Mouse (Mus musculus): Measurements from ENCODE around the gene Filip1. TPM values are rescaled to one million over a fixed set of nuclear protein-coding genes. Genes with fewer than 3 reads are reported as not detected.

Filip1 gene
- polyA plus RNA-seq, 1 experiment from 2014 or later: 11.1 TPM

DNA sequence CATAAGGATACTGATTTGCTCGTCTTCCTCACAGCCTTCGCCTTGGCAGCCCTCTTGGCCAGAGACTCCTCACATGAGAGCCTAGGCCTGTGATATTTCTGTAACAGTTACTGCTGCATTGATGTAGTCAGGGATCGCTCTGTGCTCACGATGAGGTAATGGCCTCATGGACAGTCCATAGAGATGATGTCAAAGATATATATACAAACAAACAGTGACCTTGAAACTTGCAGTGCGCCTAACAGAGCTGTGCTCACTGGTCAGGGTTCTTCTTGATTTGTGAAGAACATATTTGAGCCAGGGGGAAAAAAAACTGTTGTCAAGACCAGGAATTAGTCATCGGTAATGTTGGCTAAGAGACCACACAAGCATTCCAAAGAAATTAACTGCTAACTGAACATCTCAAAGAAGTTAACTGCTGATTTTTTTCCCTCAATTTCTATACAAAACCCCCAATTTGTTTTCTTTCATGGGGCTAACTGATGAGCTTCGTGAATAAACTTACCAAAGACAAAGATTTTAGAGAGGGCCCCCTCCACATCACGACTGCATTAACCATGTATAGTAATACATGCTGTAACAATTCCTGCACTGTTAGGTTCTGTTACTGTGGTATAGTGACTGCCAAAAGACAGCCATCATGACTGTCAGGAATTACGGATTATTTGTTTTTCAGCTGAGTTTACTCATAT, 86.0 kb downstream of the Filip1 start:
- no peak overlapping the region for H3K4me3 ChIP-seq (replicated peaks; ENCODE audit: low read length)
- H3K27me3 ChIP-seq (ENCODE audit: control insufficient read depth, insufficient read depth, low read length): no peaks in the 10 kb centered on the region
- peak; percentile 60; the same call in 1 of the 2 replicates for ATAC-seq (ENCODE audit: insufficient read depth, low FRiP score)
- no peaks in the 10 kb centered on the region for H3K36me3 ChIP-seq (ENCODE audit: control insufficient read depth, insufficient read depth, low read length)
- H3K4me1 ChIP-seq (ENCODE audit: control insufficient read depth, insufficient read depth, low read length): 0 out of 2 replicates have a peak, but pooled peaks cover 2% of the 10 kb centered on the region
- H3K27ac ChIP-seq (ENCODE audit: low read length): peak overlapping the region; percentile 34; the same call in 1 of the 2 replicates
- H3K9ac ChIP-seq (ENCODE audit: low read length): no peak overlapping the region
- H3K9me3 ChIP-seq (replicated peaks; ENCODE audit: control insufficient read depth, low read length): no peaks in the 10 kb centered on the region
- H3K4me2 ChIP-seq (ENCODE audit: low read depth, low read length): no peak overlapping the region
- WGBS: 58% methylated on average over 9 of the region's 9 CpGs

DNA sequence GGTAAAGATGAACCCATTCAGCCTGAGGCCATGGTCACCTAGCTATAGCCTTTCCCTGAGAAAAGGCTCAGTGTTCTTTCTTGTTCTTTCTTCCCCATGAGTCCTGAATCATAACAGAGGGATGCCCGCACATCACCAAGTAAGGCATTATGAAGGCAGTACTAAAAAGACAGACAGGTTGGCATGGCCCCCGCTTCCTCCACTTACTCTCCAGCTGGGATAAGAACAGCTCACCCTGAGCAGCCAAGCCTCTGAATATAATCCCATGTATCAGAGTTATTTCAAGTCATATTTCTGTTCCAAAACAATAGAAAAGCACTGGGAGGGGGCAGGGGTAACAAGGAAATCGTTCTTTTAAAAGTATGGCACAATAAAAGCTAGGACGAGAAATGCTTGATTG, 86.7 kb downstream of the Filip1 start:
- no peaks in the 10 kb centered on the region for H3K9me3 ChIP-seq (replicated peaks; ENCODE audit: control insufficient read depth, low read length)
- no peak overlapping the region for H3K4me2 ChIP-seq (ENCODE audit: low read depth, low read length)
- no peaks in the 10 kb centered on the region for H3K36me3 ChIP-seq (ENCODE audit: control insufficient read depth, insufficient read depth, low read length)
- no peak overlapping the region for H3K9ac ChIP-seq (ENCODE audit: low read length)
- ATAC-seq (ENCODE audit: insufficient read depth, low FRiP score): no peak
- H3K4me1 ChIP-seq (ENCODE audit: control insufficient read depth, insufficient read depth, low read length): 0 out of 2 replicates have a peak, but pooled peaks cover 2% of the 10 kb centered on the region
- H3K27ac ChIP-seq (ENCODE audit: low read length): peak overlapping the region; percentile 25
- H3K4me3 ChIP-seq (replicated peaks; ENCODE audit: low read length): no peak overlapping the region
- WGBS: 70% methylated on average over 4 of the region's 4 CpGs
- H3K27me3 ChIP-seq (ENCODE audit: control insufficient read depth, insufficient read depth, low read length): no peaks in the 10 kb centered on the region

DNA sequence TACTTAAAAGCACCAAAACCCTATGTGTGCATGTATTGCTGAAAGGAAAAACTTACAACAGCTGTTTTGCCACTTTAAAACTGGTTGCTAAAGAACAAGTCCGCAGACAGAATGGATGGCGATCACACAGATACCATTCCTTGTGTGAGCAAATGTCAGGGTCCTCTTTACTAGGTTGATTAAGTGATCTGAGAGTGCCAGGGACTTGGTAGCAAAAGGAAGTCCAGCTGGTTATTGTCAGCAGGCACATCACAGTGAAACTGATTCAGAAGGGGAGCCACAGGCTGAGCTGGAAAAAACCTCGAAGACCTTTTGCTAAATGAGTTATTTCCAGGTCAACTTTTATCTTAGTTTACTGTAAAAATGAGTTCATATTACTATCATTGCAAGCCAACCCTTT, 89.4 kb downstream of the Filip1 start:
- 44% methylated on average over 3 of the region's 3 CpGs for WGBS
- Histone ChIP-seq H3K27me3 (ENCODE audit: control insufficient read depth, insufficient read depth, low read length) (no peaks in the 10 kb centered on the region), H3K27ac (ENCODE audit: low read length) (no peak overlapping the region; the same call in 1 of the 2 replicates), H3K36me3 (ENCODE audit: control insufficient read depth, insufficient read depth, low read length) (no peaks in the 10 kb centered on the region), H3K9ac (ENCODE audit: low read length) (no peak overlapping the region), H3K4me1 (ENCODE audit: control insufficient read depth, insufficient read depth, low read length) (peaks cover 11% of the 10 kb centered on the region; the same call in 1 of the 2 replicates), H3K4me2 (ENCODE audit: low read depth, low read length) (no peak overlapping the region), H3K4me3 (replicated peaks; ENCODE audit: low read length) (no peak overlapping the region), H3K9me3 (replicated peaks; ENCODE audit: control insufficient read depth, low read length) (no peaks in the 10 kb centered on the region)
- no peak for ATAC-seq (ENCODE audit: insufficient read depth, low FRiP score)

DNA sequence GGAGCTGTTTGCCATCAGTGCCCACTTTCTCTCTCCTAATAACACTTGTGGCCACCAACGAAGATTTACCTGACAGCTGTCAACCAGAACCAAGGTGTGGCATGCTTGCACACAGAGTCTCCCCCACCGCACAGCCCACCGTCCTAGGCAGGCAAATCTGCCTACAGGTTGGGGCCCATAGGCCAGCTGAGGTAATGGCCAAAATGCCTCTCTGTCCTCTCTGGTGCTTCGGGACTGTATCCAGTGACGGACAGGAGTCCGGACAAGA, 90.2 kb downstream of the Filip1 start:
- Histone ChIP-seq H3K4me3 (replicated peaks; ENCODE audit: low read length) (no peak overlapping the region), H3K9ac (ENCODE audit: low read length) (no peak overlapping the region), H3K36me3 (ENCODE audit: control insufficient read depth, insufficient read depth, low read length) (no peaks in the 10 kb centered on the region), H3K4me2 (ENCODE audit: low read depth, low read length) (no peak overlapping the region), H3K27ac (ENCODE audit: low read length) (peak overlapping the region; percentile 24; the same call in 1 of the 2 replicates), H3K27me3 (ENCODE audit: control insufficient read depth, insufficient read depth, low read length) (no peaks in the 10 kb centered on the region), H3K4me1 (ENCODE audit: control insufficient read depth, insufficient read depth, low read length) (peaks cover 11% of the 10 kb centered on the region; the same call in 1 of the 2 replicates), H3K9me3 (replicated peaks; ENCODE audit: control insufficient read depth, low read length) (no peaks in the 10 kb centered on the region)
- ATAC-seq (ENCODE audit: insufficient read depth, low FRiP score): no peak
- 71% methylated on average over 6 of the region's 6 CpGs for WGBS

DNA sequence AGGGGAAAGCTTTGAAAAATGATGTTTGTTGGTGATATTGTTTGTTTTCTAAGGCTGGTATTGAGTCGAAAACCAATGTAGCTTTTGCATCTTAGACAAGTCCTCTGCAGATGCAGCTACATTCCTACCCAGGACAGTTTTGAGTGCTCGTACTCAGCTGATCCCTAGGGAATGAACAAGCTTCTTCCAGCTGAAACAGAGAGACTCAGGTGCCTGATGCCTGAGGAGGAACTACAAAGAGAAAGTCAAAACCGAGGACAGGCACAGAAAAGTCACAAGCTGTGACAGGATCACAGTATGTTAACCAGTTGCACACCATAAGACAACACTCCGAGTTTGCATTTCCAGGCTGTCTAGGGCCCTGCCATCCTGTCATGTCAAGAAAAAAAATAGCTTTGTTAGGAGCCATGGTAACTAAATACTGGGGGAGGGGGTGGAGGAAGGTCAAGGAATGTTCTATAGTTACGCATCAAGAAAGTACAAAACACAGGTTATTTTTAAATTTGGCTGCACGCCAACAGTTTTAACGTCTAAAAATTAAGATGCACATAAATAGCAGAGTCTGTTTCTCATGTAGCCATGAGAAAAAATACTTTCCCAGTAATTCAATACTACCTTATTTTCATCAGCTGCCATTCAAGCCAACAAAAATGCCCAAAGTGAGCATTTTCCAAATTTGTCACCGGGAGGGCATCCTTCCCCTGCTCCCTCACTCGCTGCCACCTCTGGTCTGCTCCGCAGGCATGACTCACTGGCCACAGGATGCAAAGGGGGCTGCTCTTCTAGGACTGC, 90.8 kb downstream of the Filip1 start:
- Histone ChIP-seq H3K4me3 (replicated peaks; ENCODE audit: low read length) (no peak overlapping the region), H3K9ac (ENCODE audit: low read length) (no peak overlapping the region), H3K4me1 (ENCODE audit: control insufficient read depth, insufficient read depth, low read length) (peaks cover 11% of the 10 kb centered on the region; the same call in 1 of the 2 replicates), H3K9me3 (replicated peaks; ENCODE audit: control insufficient read depth, low read length) (no peaks in the 10 kb centered on the region), H3K27me3 (ENCODE audit: control insufficient read depth, insufficient read depth, low read length) (no peaks in the 10 kb centered on the region), H3K4me2 (ENCODE audit: low read depth, low read length) (no peak overlapping the region), H3K27ac (ENCODE audit: low read length) (0 out of 2 replicates have a peak overlapping the region, but pooled peaks have one; percentile 24), H3K36me3 (ENCODE audit: control insufficient read depth, insufficient read depth, low read length) (no peaks in the 10 kb centered on the region)
- 40% methylated on average over 10 of the region's 10 CpGs for WGBS
- no peak for ATAC-seq (ENCODE audit: insufficient read depth, low FRiP score)

DNA sequence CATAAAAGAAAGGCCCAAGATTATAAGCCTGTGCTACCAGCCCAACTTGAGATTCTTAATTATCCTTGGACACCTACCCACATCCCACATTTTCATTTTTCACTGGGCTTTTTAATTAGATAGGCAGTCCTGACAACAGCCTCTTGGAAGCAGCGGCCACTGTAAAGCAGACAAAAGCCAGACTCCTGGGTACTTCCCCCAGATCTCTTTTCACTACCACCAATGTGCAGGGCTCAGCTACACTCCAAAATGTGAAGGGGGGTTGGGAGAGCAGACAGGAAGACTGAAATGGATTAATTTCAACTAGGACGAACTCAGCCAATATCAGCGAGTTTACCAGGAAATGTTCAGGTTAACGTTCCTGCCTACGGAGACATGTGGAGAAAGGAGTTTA, 92.1 kb downstream of the Filip1 start:
- Histone ChIP-seq H3K36me3 (ENCODE audit: control insufficient read depth, insufficient read depth, low read length) (no peaks in the 10 kb centered on the region), H3K4me2 (ENCODE audit: low read depth, low read length) (no peak overlapping the region), H3K9me3 (replicated peaks; ENCODE audit: control insufficient read depth, low read length) (no peaks in the 10 kb centered on the region), H3K4me3 (replicated peaks; ENCODE audit: low read length) (no peak overlapping the region), H3K9ac (ENCODE audit: low read length) (no peak overlapping the region), H3K4me1 (ENCODE audit: control insufficient read depth, insufficient read depth, low read length) (peaks cover 11% of the 10 kb centered on the region; the same call in 1 of the 2 replicates), H3K27me3 (ENCODE audit: control insufficient read depth, insufficient read depth, low read length) (no peaks in the 10 kb centered on the region), H3K27ac (ENCODE audit: low read length) (peak overlapping the region; percentile 58; the same call in 1 of the 2 replicates)
- WGBS: 58% methylated on average over 5 of the region's 5 CpGs
- no peak for ATAC-seq (ENCODE audit: insufficient read depth, low FRiP score)

DNA sequence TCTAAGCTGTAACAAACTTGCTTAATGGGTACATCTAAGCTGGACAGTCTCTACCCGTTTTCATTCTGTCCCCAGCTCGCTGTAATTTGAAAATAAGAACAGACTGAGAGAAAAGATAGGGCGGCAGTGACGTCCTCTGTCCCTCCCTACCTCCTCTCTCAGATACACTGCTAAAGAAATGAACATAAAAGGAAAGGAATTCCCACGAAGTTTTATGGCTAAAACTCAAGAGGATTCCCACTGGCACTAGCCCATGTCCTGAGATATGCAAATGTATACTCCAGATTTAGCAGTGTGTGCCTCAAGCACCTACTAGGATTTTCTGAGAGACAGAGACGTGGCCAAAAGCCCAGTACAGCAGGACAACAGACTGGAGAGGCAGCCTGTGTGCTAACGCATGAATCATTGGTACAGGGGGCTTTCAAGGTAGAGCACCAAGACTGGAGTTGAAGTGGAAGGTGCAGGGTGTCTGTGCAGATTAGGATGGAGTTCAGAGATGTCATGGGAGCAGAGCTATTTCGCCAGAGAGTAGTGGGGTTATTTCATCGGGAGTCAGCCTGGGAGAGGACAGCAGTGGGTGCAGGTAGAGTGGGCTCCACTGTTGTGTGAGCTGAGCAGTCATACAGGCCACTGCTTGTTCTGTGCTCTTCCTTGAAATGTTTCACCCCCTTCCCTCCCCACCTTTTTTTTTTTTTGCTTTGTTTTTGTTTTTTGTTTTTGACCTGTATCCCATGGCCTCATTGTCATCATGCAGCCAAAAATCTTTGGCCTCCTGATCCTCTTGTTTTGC, 92.7 kb downstream of the Filip1 start:
- Histone ChIP-seq H3K4me2 (ENCODE audit: low read depth, low read length) (no peak overlapping the region), H3K4me3 (replicated peaks; ENCODE audit: low read length) (no peak overlapping the region), H3K4me1 (ENCODE audit: control insufficient read depth, insufficient read depth, low read length) (peaks cover 11% of the 10 kb centered on the region; the same call in 1 of the 2 replicates), H3K27me3 (ENCODE audit: control insufficient read depth, insufficient read depth, low read length) (no peaks in the 10 kb centered on the region), H3K27ac (ENCODE audit: low read length) (peak overlapping the region; percentile 72), H3K9me3 (replicated peaks; ENCODE audit: control insufficient read depth, low read length) (no peaks in the 10 kb centered on the region), H3K9ac (ENCODE audit: low read length) (no peak overlapping the region), H3K36me3 (ENCODE audit: control insufficient read depth, insufficient read depth, low read length) (no peaks in the 10 kb centered on the region)
- peak; percentile 82 for ATAC-seq (ENCODE audit: insufficient read depth, low FRiP score)
- 52% methylated on average over 9 of the region's 9 CpGs for WGBS

DNA sequence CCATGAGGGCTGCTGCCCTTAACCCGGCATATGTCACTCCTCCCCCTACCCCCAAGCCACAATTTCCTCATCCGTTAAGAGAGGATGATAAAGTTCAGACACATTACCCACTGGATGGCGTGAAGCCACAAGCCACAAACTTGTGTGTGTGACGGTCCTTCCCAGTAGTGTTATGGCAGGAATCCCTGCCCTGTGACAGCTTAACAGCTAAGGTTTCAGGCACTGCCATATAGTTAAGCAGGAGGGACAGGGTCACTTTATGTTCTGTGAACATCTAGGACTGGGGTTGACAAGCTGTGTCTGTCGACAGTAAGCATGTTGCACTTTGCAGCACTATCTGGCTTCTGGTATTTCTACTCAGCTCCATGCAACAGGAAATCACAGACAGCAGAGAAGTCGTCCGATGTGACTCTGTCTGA, 93.3 kb downstream of the Filip1 start:
- H3K27ac ChIP-seq (ENCODE audit: low read length): peak overlapping the region; percentile 72

More for the DNA sequence above, 93.3 kb downstream of the Filip1 start:
- H3K36me3 ChIP-seq (ENCODE audit: control insufficient read depth, insufficient read depth, low read length): no peaks in the 10 kb centered on the region
- ATAC-seq (ENCODE audit: insufficient read depth, low FRiP score): no peak; the same call in 1 of the 2 replicates
- no peak overlapping the region for H3K4me3 ChIP-seq (replicated peaks; ENCODE audit: low read length)
- peaks cover 11% of the 10 kb centered on the region; the same call in 1 of the 2 replicates for H3K4me1 ChIP-seq (ENCODE audit: control insufficient read depth, insufficient read depth, low read length)
- H3K9ac ChIP-seq (ENCODE audit: low read length): no peak overlapping the region
- no peak overlapping the region for H3K4me2 ChIP-seq (ENCODE audit: low read depth, low read length)
- WGBS: 58% methylated on average over 7 of the region's 7 CpGs
- H3K9me3 ChIP-seq (replicated peaks; ENCODE audit: control insufficient read depth, low read length): no peaks in the 10 kb centered on the region
- H3K27me3 ChIP-seq (ENCODE audit: control insufficient read depth, insufficient read depth, low read length): no peaks in the 10 kb centered on the region
